Mouse (Mus musculus) embryonic fibroblast, embryonic 13.5 days (primary cell): ENCODE measurements around the gene Nanos3.

Experiments
- CTCF ChIP-seq: IDR thresholded peaks from 2 replicates; pipeline ENCODE4 v1.5.1; 2011; ENCODE audit warnings: mild to moderate bottlenecking, control low read depth, low read length, moderate library complexity, borderline replicate concordance; ENCODE audit not compliant: insufficient read depth
- POLR2A ChIP-seq: IDR thresholded peaks from 2 replicates; pipeline ENCODE4 v1.6.1; 2011; ENCODE audit warnings: low read depth, mild to moderate bottlenecking, control low read depth, low read length, moderate library complexity

DNA sequence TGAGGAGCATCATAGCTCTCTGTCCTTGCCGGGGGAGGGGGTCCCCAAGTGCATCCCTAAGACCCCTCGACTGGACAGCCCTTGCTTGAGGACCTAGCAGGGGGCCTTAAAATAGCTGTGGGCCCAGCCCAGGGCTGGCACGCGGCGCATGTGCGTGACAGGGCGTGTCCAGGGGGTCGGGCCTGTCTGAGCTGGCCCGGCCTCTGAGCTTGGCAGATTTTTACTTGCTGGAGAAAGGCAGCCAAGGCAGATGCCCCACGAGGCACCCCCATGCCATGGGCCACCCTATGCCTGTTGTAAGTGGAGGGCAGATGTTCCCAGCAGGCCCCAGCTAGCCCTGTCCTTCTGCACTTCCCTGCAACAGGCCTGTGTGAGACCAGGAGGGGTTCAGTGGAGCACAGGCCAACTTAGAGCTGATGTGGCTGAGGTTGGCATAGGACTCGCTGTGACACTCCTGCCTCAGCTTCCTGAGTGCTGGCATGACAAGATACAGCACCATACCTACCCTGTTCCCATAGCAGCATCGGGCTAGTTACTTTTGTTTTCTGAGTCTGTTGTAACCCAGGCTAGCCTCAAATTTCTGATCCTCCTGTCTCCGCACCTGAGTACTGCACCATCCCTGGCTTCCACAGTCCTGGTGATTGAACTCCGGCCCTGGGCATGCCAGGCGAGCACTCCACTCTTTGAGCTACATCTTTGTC lies 16.7 kb upstream of the Nanos3 start:
- TF ChIP-seq CTCF (no peak), POLR2A (peak; percentile 79)
